Mouse (Mus musculus) embryo, embryonic 11.5 days (tissue): ENCODE results near the gene Muc3a.

Source experiments
- DNase-seq: peaks from one replicate; pipeline ENCODE4 v3.0.0-alpha.2; 2012; ENCODE audit warnings: low read depth, low spot score

The Muc3a gene

DNA sequence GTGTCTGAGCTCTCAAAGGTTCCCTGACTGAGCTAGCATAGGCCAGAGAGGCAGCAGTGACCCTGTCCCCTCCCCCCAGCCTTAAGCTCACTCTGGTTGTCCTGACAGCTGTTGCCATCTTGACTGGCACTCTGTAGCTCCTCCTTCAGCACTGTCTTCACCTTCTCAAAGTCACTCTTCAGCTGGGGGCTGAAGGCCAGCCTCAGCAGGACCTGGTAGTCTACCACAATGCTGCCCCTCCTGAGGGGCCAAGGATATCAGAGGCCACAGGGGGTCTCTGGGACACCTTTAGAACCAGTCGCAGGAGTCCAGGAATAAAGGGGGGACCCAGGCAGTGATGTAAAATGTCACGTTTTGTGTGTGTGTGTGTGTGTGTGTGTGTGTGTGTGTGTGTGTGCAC, at the start of gene Muc3a:
Muc3a (minus strand) TSS at position 101 of the 400 bp plus-strand sequence.
- DNase-seq: no peak

DNA sequence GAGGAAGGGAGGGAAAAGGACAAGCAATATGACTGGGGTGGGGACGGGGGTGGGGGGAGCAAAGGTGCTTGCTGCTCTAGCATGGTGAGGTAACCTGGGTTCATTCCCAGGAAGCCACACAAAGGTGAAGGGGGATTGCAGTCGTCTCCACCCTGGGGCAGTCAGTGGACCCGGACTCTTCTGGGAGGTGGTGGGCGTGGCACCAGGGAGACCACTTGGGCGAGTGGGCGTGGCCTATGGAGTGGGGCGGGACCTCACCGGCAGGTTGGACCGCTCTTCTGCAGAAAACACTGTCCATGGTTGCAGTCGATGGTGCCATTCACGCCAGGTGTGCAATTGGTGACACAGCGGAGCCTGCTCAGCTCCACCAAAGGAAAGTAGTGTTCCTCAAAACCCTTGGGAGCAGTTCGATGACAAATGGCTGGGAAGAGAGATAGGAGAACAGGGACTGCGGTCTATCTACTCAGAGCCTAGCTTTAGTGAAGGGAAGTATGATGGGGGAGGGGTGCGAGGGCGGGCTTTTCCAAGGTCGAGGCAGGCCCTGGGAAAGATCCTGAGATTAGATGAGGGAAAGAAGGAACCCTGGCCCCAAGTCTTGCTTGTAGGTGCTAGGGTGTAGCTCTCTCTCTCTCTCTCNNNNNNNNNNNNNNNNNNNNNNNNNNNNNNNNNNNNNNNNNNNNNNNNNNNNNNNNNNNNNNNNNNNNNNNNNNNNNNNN, 917 bp downstream of the Muc3a start:
- no peak for DNase-seq

DNA sequence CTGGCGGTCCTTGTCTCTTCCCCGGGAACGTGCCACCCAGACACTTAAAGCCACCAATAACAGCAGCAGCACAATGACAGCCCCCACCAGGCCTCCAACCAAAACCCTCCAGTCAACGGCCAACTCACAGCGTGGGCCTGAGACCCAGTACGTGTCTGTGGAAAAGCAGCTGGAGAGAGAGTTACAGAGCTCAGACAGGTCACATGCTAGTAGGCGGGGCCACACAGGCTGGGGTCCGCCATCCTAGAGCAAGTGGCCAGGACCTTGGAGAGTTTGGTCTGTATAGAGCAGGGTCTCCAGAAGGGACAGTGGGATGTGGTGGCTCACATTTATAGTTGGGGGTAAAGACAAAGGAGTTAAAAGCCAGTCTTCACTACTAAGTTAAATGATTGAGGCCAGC, 1.5 kb downstream of the Muc3a start:
- DNase-seq: no peak

DNA sequence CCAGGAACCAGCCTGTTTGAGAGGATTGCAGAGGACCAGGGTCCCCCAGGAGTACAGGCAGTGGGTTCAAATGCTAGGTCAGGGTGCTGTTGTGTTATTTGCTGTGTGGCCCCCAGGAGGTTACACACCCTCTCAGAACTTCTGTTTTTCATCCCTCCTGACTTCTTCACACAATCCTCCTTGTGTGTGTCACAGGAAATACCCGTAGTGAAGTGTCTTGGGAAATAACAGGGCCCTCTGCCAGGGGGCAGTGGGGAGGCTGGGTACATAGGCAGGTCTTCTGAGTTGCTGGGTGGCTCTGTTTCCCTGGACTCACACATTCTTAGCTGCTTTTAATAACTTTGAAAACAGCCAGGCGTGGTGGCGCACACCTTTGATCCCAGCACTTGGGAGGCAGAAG, 6.9 kb downstream of the Muc3a start:
- no peak for DNase-seq

- DNase-seq: no peak
These were observed 17.6 kb downstream of the Muc3a start for GRCm38 (mm10) chr5:137194488-137195120.

GRCm38 (mm10) chr5:137193279-137193952, 18.8 kb downstream of the Muc3a start:
- no peak for DNase-seq

GRCm38 (mm10) chr5:137189326-137189725, 22.9 kb downstream of the Muc3a start:
- DNase-seq: peak; percentile 8

- no peak for DNase-seq
These were observed 26.8 kb downstream of the Muc3a start for GRCm38 (mm10) chr5:137185362-137185761.

- no peak for DNase-seq
These were observed 32.4 kb downstream of the Muc3a start for GRCm38 (mm10) chr5:137179646-137180374.

- no peak for DNase-seq
These were observed 38.2 kb downstream of the Muc3a start for GRCm38 (mm10) chr5:137173967-137174366.

- no peak for DNase-seq
These were observed 39.6 kb downstream of the Muc3a start for GRCm38 (mm10) chr5:137172591-137172990.

- DNase-seq: no peak
These were observed 40.7 kb downstream of the Muc3a start for GRCm38 (mm10) chr5:137171478-137171877.

DNA sequence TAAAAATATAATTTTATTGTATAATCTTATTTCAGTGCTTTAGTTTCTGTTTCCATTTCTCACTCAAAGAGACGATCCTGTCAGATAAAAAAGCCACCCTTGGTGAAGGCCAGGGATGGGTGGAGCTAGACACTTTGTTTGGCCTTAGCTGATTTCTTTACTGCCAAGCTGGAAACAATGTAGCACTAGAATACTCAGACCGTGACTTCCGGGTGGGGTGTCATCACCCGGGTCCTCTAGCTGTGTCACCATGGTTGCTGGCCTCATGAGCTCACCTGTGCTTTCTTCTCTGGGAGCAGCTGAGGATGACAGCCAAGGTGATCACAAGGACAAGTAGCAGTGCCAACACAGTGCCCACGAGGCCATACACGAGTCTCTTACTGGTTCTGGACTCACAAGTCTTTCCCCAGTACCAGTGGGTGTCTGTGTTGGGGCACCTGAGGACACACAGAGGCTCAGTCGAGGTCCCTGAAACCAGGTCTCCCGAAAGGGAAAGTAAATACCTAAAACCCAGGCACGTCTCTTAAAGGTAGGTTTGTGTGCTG, 41.3 kb downstream of the Muc3a start:
- DNase-seq: no peak

- no peak for DNase-seq
These were observed 44.6 kb downstream of the Muc3a start for GRCm38 (mm10) chr5:137167539-137167938.

GRCm38 (mm10) chr5:137166012-137166411, 46.2 kb downstream of the Muc3a start:
- DNase-seq: no peak

GRCm38 (mm10) chr5:137161853-137162252, 50.3 kb downstream of the Muc3a start:
- no peak for DNase-seq

GRCm38 (mm10) chr5:137159461-137159860, 52.7 kb downstream of the Muc3a start:
- peak; percentile 3 for DNase-seq
